Mouse (Mus musculus): ENCODE data around the gene 2610318N02Rik.

- no peak for TF ChIP-seq CTCF (IDR thresholded peaks at IDR 0.05; ENCODE audit: low read depth, low read length)
- no peak for TF ChIP-seq TAL1 (conservative IDR thresholded peaks at IDR 0.05; ENCODE audit: low read depth, low read length)
Observed at GRCm38 (mm10) chr16:17132906-17133200, 7.9 kb upstream of the 2610318N02Rik start.
